Mouse (Mus musculus): ENCODE results near the gene Ppp2r3c. TPM values are rescaled to one million over a fixed set of nuclear protein-coding genes. Genes with fewer than 3 reads are reported as not detected.

Gene Ppp2r3c
- 5.4 and 6.2 TPM in 2 replicates for polyA plus RNA-seq (2012; rRNA removed)

DNA sequence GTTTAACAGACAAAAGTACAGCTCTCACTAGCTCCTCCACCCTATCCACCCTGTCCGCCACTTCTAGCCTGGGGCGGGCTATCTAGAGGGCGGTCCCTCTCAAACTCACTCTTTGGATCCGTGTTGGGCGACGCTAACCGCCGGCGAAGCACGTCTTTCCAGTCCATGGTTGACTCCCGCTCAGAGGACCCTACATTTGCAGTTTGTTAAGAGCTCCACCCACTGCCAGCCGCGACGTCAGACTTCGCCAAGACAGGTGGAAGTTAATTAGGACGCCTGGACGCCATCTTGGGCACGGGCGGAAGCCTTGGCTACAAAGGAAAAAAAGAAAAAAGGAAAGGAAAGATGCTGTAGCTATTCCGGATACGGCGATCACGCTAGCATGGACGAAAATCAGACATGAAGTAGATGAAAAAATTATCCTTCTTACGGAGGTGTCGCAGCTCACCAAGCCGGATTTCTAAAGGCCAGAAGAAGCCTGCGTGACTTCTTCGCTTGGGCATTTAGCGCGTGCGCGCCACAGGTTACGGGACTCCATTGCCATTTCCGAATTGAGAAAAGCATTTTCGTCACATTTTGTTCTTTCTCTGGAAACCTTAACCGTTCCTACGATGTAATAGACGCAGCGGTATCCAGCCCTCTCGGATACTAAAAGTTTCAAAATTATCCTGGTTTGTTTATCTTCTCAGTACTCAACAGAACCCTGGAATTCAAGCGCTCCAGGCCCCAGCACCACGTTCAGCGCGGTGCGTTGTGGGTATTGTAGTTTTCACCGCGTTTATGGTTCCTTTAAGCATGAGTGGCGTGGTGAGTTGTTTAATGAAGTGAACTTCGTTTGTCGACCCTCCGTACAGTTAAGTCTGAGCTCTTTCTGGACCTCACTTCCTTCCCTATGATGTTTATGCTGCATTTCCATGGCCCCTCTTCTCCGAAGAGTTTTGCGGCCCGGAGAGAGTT is at the start of gene Ppp2r3c:
Gene Ppp2r3c (minus strand): TSS at position 514 of the 957 bp plus-strand sequence.

DNA sequence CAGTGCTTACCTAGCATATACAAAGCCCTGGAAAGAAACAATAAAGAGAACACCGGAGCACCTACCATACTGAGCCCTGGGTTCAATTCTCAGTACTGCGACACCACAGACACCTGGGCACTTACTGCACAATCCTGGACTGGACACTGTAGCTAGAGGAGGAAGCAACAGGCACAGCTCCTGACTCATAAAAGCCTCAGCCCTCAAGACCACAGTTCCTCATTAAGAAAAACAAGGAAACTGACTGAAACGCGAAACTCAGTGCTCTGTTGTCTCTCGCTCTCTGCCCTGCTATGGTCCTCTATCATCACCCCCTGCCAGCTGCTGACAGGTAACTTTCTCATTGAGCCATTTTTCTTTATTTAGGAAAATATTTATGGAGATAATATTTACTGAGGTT is 3.5 kb downstream of the Ppp2r3c start, which contains the start of gene 1110008L16Rik:
Gene 1110008L16Rik (plus strand): TSS at position 242 of the 400 bp plus-strand sequence.

DNA sequence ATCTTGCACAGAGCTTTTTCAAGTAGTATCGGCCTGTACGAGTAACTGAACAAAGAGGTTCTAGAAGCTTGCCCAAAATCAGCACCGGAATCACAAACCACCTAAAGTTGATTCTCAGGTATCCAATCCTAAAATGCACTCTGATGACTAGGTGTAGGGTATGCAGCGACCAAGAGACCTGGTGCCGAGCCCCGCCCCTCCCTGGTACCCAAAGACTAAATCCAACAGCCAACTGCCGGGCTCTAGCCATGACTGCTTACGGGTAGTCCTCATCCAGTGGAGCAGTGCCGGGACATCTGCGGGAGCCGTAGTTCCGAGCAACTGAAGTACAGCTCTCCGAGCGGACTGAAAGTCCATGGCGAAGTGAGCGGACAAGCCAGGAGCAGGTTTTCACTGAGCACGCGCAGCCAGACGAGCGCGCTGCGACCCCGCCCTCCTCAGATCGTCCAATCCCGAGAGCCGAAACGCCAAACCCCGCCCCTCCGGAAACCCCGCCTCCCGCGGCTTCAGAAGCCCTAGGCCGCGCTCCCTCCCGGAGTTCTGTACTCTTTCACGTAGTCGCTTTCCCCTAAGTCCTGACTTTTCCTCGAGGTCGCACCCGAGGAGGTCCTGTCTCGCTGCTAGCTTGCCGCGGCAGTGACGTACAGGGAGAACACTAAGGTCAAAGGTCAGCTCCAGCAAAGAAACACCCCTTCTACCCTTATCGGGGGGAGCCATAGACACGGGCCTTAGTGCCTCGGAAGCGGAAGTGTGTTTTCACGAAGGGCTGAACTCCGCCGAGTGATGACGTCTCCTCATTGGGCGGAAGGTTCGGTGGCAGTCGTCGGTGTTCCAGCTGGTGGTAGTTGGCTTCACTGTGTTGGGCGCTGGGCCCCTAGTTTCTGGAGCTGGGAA is 72.9 kb downstream of the Ppp2r3c start, which contains the start of gene Srp54c:
Gene Srp54c (plus strand): TSS at position 543 of the 894 bp plus-strand sequence.

Other genes with a start within 250 kb of the Ppp2r3c start
- gene 2700097O09Rik, start 222.9 kb downstream of the Ppp2r3c start, polyA plus RNA-seq (2012; rRNA removed), result 13.7 and 16.3 TPM in 2 replicates
- gene Srp54a, start 222.7 kb downstream of the Ppp2r3c start, polyA plus RNA-seq (2012; rRNA removed), result 19.7 and 21.0 TPM in 2 replicates
- gene Fam177a, start 178.5 kb downstream of the Ppp2r3c start, polyA plus RNA-seq (2012; rRNA removed), result 4.4 and 4.8 TPM in 2 replicates
- 15.0 and 15.1 TPM in 2 replicates for gene Srp54b, start 147.9 kb downstream of the Ppp2r3c start, polyA plus RNA-seq (2012; rRNA removed)
- not detected in 2 replicates for gene 1700047I17Rik2, start 103.4 kb downstream of the Ppp2r3c start, polyA plus RNA-seq (2012; rRNA removed)
- gene Srp54c, start 72.8 kb downstream of the Ppp2r3c start, polyA plus RNA-seq (2012; rRNA removed), result 22.3 and 22.4 TPM in 2 replicates
- gene 1110008L16Rik, start 3.4 kb downstream of the Ppp2r3c start, polyA plus RNA-seq (2012; rRNA removed), result 5.5 and 5.7 TPM in 2 replicates
- 87.4 and 104 TPM in 2 replicates for gene Psma6, start 81.2 kb upstream of the Ppp2r3c start, polyA plus RNA-seq (2012; rRNA removed)
- 6.7 and 9.7 TPM in 2 replicates for gene Nfkbia, start 189.6 kb upstream of the Ppp2r3c start, polyA plus RNA-seq (2012; rRNA removed)